Mouse (Mus musculus): ENCODE data around the gene Pacrg. TPM values are rescaled to one million over a fixed set of nuclear protein-coding genes. Genes with fewer than 3 reads are reported as not detected.

The Pacrg gene
- total and polyA plus RNA-seq, 3 experiments = 0.11 TPM; not detected in 2

GRCm38 (mm10) chr17:10562871-10563270 is 277.2 kb downstream of the Pacrg start:
- ATAC-seq (ENCODE audit: extremely low read depth, insufficient number of reproducible peaks, low FRiP score, poor library complexity, severe bottlenecking) = no peak
- no peaks in the 10 kb centered on the region for H3K9me3 ChIP-seq (replicated peaks)
- no peak for DNase-seq (ENCODE audit: low spot score)

GRCm38 (mm10) chr17:10560053-10560452 is 280.1 kb downstream of the Pacrg start:
- no peaks in the 10 kb centered on the region for H3K27me3 ChIP-seq (ENCODE audit: insufficient read depth, low read length)
- no peak overlapping the region for H3K4me3 ChIP-seq (ENCODE audit: low read depth, low read length)
- H3K36me3 ChIP-seq (replicated peaks) = no peaks in the 10 kb centered on the region
- DNase-seq (ENCODE audit: low spot score) (no peak), ATAC-seq (ENCODE audit: extremely low read depth, insufficient number of reproducible peaks, low FRiP score, poor library complexity, severe bottlenecking) (no peak)
- H3K9me3 ChIP-seq (replicated peaks) = no peaks in the 10 kb centered on the region
- TF ChIP-seq POLR2AphosphoS5 (IDR thresholded peaks at IDR 0.05; ENCODE audit: insufficient replicate concordance, low read depth, low read length) = no peak
- TF ChIP-seq TAL1 (conservative IDR thresholded peaks at IDR 0.05; ENCODE audit: low read depth, low read length) = no peak
- TF ChIP-seq GATA2 (IDR thresholded peaks at IDR 0.05; ENCODE audit: borderline replicate concordance, low read depth, low read length) = no peak
- no peak for TF ChIP-seq CTCF (IDR thresholded peaks at IDR 0.05; ENCODE audit: low read depth, low read length)
- no peak for TF ChIP-seq GATA1 (IDR thresholded peaks at IDR 0.05; ENCODE audit: borderline replicate concordance, low read length)
- H3K4me1 ChIP-seq (ENCODE audit: insufficient read depth, low read depth, low read length) = no peaks in the 10 kb centered on the region

More at GRCm38 (mm10) chr17:10562871-10563270, 277.2 kb downstream of the Pacrg start:
- H3K27me3 ChIP-seq (ENCODE audit: insufficient read depth, low read length) = no peaks in the 10 kb centered on the region
- no peaks in the 10 kb centered on the region for H3K4me1 ChIP-seq (ENCODE audit: insufficient read depth, low read depth, low read length)
- no peak for TF ChIP-seq GATA2 (IDR thresholded peaks at IDR 0.05; ENCODE audit: borderline replicate concordance, low read depth, low read length)
- TF ChIP-seq GATA1 (IDR thresholded peaks at IDR 0.05; ENCODE audit: borderline replicate concordance, low read length) = no peak
- TF ChIP-seq TAL1 (conservative IDR thresholded peaks at IDR 0.05; ENCODE audit: low read depth, low read length) = no peak
- TF ChIP-seq CTCF (IDR thresholded peaks at IDR 0.05; ENCODE audit: low read depth, low read length) = no peak
- no peak for TF ChIP-seq POLR2AphosphoS5 (IDR thresholded peaks at IDR 0.05; ENCODE audit: insufficient replicate concordance, low read depth, low read length)
- no peaks in the 10 kb centered on the region for H3K36me3 ChIP-seq (replicated peaks)
- H3K4me3 ChIP-seq (ENCODE audit: low read depth, low read length) = no peak overlapping the region

DNA sequence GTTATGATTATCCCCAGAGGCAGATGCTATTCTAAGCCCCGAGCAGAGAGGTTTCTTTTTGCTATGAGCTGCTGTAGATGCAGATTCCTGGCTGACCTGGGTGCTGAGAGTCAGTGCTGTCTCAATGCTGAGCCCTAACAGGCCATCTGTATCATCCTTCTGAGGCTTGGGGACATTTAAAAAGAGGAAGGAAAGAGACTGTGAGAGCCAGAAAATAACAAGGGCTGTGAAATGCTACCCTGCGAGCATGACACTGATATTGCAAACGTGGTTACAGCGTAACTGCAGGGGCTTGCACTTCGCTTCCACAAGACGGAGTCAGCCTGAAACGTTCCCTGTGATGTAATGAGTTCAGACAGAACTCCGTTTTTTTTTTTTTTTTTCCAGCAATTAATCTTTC is 281.4 kb downstream of the Pacrg start:
- no peak overlapping the region for H3K4me3 ChIP-seq (ENCODE audit: low read depth, low read length)
- no peak for DNase-seq (ENCODE audit: low spot score)
- no peaks in the 10 kb centered on the region for H3K36me3 ChIP-seq (replicated peaks)
- no peaks in the 10 kb centered on the region for H3K9me3 ChIP-seq (replicated peaks)
- ATAC-seq (ENCODE audit: extremely low read depth, insufficient number of reproducible peaks, low FRiP score, poor library complexity, severe bottlenecking) = no peak
- no peaks in the 10 kb centered on the region for H3K27me3 ChIP-seq (ENCODE audit: insufficient read depth, low read length)
- no peaks in the 10 kb centered on the region for H3K4me1 ChIP-seq (ENCODE audit: insufficient read depth, low read depth, low read length)
- TF ChIP-seq GATA1 (IDR thresholded peaks at IDR 0.05; ENCODE audit: borderline replicate concordance, low read length) (no peak), POLR2AphosphoS5 (IDR thresholded peaks at IDR 0.05; ENCODE audit: insufficient replicate concordance, low read depth, low read length) (no peak), TAL1 (conservative IDR thresholded peaks at IDR 0.05; ENCODE audit: low read depth, low read length) (no peak), GATA2 (IDR thresholded peaks at IDR 0.05; ENCODE audit: borderline replicate concordance, low read depth, low read length) (no peak), CTCF (IDR thresholded peaks at IDR 0.05; ENCODE audit: low read depth, low read length) (no peak)

- no peaks in the 10 kb centered on the region for H3K36me3 ChIP-seq (replicated peaks)
- no peak for ATAC-seq (ENCODE audit: extremely low read depth, insufficient number of reproducible peaks, low FRiP score, poor library complexity, severe bottlenecking)
- no peak for TF ChIP-seq POLR2AphosphoS5 (IDR thresholded peaks at IDR 0.05; ENCODE audit: insufficient replicate concordance, low read depth, low read length)
- no peak for TF ChIP-seq GATA1 (IDR thresholded peaks at IDR 0.05; ENCODE audit: borderline replicate concordance, low read length)
- TF ChIP-seq GATA2 (IDR thresholded peaks at IDR 0.05; ENCODE audit: borderline replicate concordance, low read depth, low read length) = no peak
- TF ChIP-seq TAL1 (conservative IDR thresholded peaks at IDR 0.05; ENCODE audit: low read depth, low read length) = no peak
- peaks cover 11% of the 10 kb centered on the region for H3K27me3 ChIP-seq (ENCODE audit: insufficient read depth, low read length)
- no peak for DNase-seq (ENCODE audit: low spot score)
- no peak overlapping the region for H3K4me3 ChIP-seq (ENCODE audit: low read depth, low read length)
- H3K4me1 ChIP-seq (ENCODE audit: insufficient read depth, low read depth, low read length) = no peaks in the 10 kb centered on the region
- no peaks in the 10 kb centered on the region for H3K9me3 ChIP-seq (replicated peaks)
Observed at GRCm38 (mm10) chr17:10552295-10553056, 287.6 kb downstream of the Pacrg start.

DNA sequence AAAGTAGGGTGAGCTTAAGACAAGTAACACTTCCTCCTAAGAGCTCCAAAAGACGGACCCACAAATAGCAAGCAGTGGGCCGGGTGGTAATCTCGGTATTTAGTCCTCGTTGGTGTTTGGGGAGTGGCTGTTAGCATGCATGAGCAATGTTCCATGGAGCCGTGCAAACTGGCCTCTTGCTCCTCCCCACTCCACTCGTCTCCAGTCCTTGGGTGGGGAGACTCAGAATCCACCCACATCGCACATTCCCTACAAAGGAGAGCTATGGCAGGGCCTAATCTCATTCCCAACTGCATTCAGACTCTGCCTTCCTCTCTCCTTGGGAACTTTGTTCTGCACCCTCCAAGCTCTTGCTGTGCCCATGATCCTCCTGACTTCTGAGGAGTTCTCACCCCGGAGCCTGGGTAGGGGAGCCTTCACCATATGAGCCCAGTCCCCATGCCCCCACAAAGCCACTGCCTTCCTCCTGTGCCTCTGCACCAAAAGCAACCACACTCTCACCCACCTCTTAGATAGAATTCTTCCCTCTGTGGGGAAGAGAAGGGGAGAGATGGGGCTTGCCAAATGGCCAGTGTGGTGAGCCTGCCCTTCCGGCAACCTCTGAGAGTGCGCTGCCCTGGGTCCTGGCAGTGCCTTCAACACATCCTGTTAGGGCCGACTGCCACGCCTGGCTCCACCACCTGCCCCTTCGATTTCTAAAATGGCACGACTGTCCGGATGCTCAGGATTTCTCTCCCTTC is 289.2 kb downstream of the Pacrg start:
- TF ChIP-seq GATA2 (IDR thresholded peaks at IDR 0.05; ENCODE audit: borderline replicate concordance, low read depth, low read length) (no peak), GATA1 (IDR thresholded peaks at IDR 0.05; ENCODE audit: borderline replicate concordance, low read length) (no peak), TAL1 (conservative IDR thresholded peaks at IDR 0.05; ENCODE audit: low read depth, low read length) (no peak)
- Histone ChIP-seq H3K4me3 (ENCODE audit: low read depth, low read length) (no peak overlapping the region), H3K4me1 (ENCODE audit: insufficient read depth, low read depth, low read length) (no peaks in the 10 kb centered on the region), H3K36me3 (replicated peaks) (no peaks in the 10 kb centered on the region), H3K9me3 (replicated peaks) (no peaks in the 10 kb centered on the region), H3K27me3 (ENCODE audit: insufficient read depth, low read length) (peaks cover 11% of the 10 kb centered on the region)
- ATAC-seq (ENCODE audit: extremely low read depth, insufficient number of reproducible peaks, low FRiP score, poor library complexity, severe bottlenecking) (no peak), DNase-seq (ENCODE audit: low spot score) (no peak)

DNA sequence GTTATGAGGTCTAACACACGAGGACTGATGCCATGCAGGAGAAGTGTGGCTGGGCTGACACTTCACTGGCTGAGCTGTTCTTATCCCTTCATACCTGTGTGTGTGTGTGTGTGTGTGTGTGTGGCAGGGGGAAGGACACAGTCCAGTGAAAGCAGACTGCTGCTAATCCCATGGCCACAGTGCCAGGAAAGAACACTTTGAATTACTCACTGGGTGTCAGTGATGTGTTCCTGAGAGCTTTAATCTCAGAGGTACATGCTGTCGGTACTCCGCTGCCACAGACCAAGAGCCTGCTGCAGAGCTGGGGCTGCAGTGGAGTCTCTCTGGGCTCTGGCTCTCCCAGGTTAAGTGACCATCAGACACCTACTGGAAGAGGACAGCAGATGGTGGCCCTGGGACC is 290.3 kb downstream of the Pacrg start:
- H3K27me3 ChIP-seq (ENCODE audit: insufficient read depth, low read length) = peaks cover 11% of the 10 kb centered on the region

More for the DNA sequence above, 290.3 kb downstream of the Pacrg start:
- TF ChIP-seq GATA1 (IDR thresholded peaks at IDR 0.05; ENCODE audit: borderline replicate concordance, low read length) (no peak), TAL1 (conservative IDR thresholded peaks at IDR 0.05; ENCODE audit: low read depth, low read length) (no peak), CTCF (IDR thresholded peaks at IDR 0.05; ENCODE audit: low read depth, low read length) (no peak), POLR2AphosphoS5 (IDR thresholded peaks at IDR 0.05; ENCODE audit: insufficient replicate concordance, low read depth, low read length) (no peak), GATA2 (IDR thresholded peaks at IDR 0.05; ENCODE audit: borderline replicate concordance, low read depth, low read length) (no peak)
- no peaks in the 10 kb centered on the region for H3K4me1 ChIP-seq (ENCODE audit: insufficient read depth, low read depth, low read length)
- no peaks in the 10 kb centered on the region for H3K36me3 ChIP-seq (replicated peaks)
- DNase-seq (ENCODE audit: low spot score) = no peak
- H3K4me3 ChIP-seq (ENCODE audit: low read depth, low read length) = no peak overlapping the region
- no peaks in the 10 kb centered on the region for H3K9me3 ChIP-seq (replicated peaks)
- ATAC-seq (ENCODE audit: extremely low read depth, insufficient number of reproducible peaks, low FRiP score, poor library complexity, severe bottlenecking) = no peak

All from G1E (cell line).